Mouse (Mus musculus): ENCODE measurements around the gene Tex19.1. TPM values are rescaled to one million over a fixed set of nuclear protein-coding genes. Genes with fewer than 3 reads are reported as not detected.

Gene Tex19.1
- total and polyA plus RNA-seq, 3 experiments, result 0.10 to 0.19 TPM; not detected in 1

DNA sequence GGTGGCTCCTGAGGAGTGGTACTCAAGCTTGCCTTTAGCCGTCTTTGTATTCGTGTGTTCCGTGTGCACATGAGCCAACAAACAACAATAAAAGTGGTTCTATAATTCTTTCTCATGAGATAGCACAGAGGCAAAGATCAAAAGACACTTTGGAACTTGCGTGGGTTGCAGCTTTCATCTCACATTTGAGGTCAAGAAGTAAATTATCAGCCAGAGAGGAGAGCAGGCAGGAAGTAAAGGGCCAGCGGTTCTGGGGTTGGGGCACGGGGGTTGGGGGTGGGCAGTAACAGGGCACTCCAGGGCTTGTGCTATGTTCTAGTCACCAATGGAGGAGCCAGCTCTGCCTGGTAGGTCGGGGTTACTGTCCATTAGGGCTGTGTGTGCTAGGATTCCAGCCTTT lies 45.3 kb upstream of the Tex19.1 start:
- no peak for DNase-seq (ENCODE audit: low read depth, low spot score)
- Histone ChIP-seq H3K9me3 (replicated peaks; ENCODE audit: insufficient read depth, low read length) (no peaks in the 10 kb centered on the region), H3K4me3 (ENCODE audit: control insufficient read depth in 1 of 2, insufficient read depth in 1 of 2, low read depth in 2 of 2, low read length in 2 of 2) (no peak overlapping the region), H3K79me2 (ENCODE audit: control insufficient read depth, insufficient read depth, low read length, poor library complexity) (no peaks in the 10 kb centered on the region), H3K9ac (ENCODE audit: control insufficient read depth, low read depth, low read length, poor library complexity, severe bottlenecking) (0 out of 2 replicates have a peak overlapping the region, but pooled peaks have one; percentile 1), H3K27ac (ENCODE audit: control insufficient read depth, low read depth, low read length) (no peak overlapping the region), H3K4me1 (ENCODE audit: control insufficient read depth in 1 of 2, insufficient read depth in 2 of 2, low read length in 2 of 2) (peaks cover 7 to 25% of the 10 kb centered on the region in 2 experiments), H3K27me3 (ENCODE audit: control insufficient read depth in 1 of 2, insufficient read depth in 2 of 2, low read length in 2 of 2) (peaks cover 0 to 3% of the 10 kb centered on the region in 2 experiments; a peak in 2 of 4 replicates), H3K36me3 (ENCODE audit: control insufficient read depth in 1 of 2, insufficient read depth in 2 of 2, low read length in 2 of 2) (peaks cover 0 to 17% of the 10 kb centered on the region in 2 experiments; a peak in 2 of 4 replicates)
- TF ChIP-seq ETS1 (IDR thresholded peaks at IDR 0.05; ENCODE audit: low read depth, low read length), result no peak
- TF ChIP-seq CTCF (IDR thresholded peaks at IDR 0.05 in 2 of 3, conservative IDR thresholded peaks at IDR 0.05 in 1 of 3; ENCODE audit: control insufficient read depth in 1 of 3, insufficient read depth in 1 of 3, low read depth in 2 of 3, low read length in 3 of 3, poor library complexity in 1 of 3, severe bottlenecking in 1 of 3), result no peak
- TF ChIP-seq BHLHE40 (IDR thresholded peaks at IDR 0.05; ENCODE audit: borderline replicate concordance, low read depth, low read length), result no peak
- no peak for TF ChIP-seq ZNF384 (IDR thresholded peaks at IDR 0.05; ENCODE audit: low read depth, low read length)
- TF ChIP-seq SMC3 (IDR thresholded peaks at IDR 0.05; ENCODE audit: low read depth, low read length), result no peak
- no peak for TF ChIP-seq KAT2A (conservative IDR thresholded peaks at IDR 0.05; ENCODE audit: low read depth, low read length)
- TF ChIP-seq POLR2AphosphoS5 (IDR thresholded peaks at IDR 0.05; ENCODE audit: borderline replicate concordance, low read depth, low read length), result no peak

DNA sequence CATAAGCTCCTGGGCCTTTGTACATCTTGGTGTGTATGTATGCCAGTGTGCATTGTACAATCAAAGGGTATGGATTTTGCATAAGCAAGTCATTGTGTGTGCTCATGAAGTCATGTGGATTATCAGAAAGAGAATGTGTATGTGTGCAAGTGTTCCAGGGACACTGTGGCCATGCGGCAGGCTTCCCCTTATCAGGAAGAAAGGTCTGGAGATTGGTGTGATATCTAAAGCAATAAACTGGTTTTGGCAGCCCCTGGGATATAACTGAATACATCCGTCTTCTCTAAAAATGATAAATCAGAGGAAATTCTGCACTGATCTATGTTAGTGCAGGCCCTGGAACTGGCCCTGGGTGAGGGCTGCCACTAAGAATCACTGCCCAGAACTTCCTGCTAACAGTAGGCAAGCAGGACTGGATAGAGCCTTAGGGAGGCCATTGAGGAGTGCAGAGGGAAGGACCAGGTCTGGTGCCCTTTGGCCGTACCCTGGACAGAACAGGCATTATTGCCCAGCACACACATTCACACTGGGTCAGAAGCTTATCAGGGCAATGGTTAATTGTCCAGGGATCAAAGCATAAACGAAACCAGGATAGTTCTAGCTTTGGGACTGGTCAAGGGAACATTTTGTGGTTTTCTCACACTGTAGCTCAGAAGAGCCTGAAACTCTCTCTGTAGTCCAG lies 44.7 kb upstream of the Tex19.1 start:
- peak; percentile 56 for DNase-seq (ENCODE audit: low read depth, low spot score)
- Histone ChIP-seq H3K36me3 (ENCODE audit: control insufficient read depth in 1 of 2, insufficient read depth in 2 of 2, low read length in 2 of 2) (peaks cover 0 to 17% of the 10 kb centered on the region in 2 experiments; a peak in 2 of 4 replicates), H3K4me1 (ENCODE audit: control insufficient read depth in 1 of 2, insufficient read depth in 2 of 2, low read length in 2 of 2) (peaks cover 7 to 25% of the 10 kb centered on the region in 2 experiments), H3K27ac (ENCODE audit: control insufficient read depth, low read depth, low read length) (no peak overlapping the region), H3K9me3 (replicated peaks; ENCODE audit: insufficient read depth, low read length) (no peaks in the 10 kb centered on the region), H3K27me3 (ENCODE audit: control insufficient read depth in 1 of 2, insufficient read depth in 2 of 2, low read length in 2 of 2) (peaks cover 0 to 3% of the 10 kb centered on the region in 2 experiments; a peak in 2 of 4 replicates), H3K9ac (ENCODE audit: control insufficient read depth, low read depth, low read length, poor library complexity, severe bottlenecking) (no peak overlapping the region), H3K4me3 (ENCODE audit: control insufficient read depth in 1 of 2, insufficient read depth in 1 of 2, low read depth in 2 of 2, low read length in 2 of 2) (no peak overlapping the region), H3K79me2 (ENCODE audit: control insufficient read depth, insufficient read depth, low read length, poor library complexity) (no peaks in the 10 kb centered on the region)
- peak; percentile 86 for TF ChIP-seq GATA1 (IDR thresholded peaks at IDR 0.05; ENCODE audit: low read depth, low read length)
- TF ChIP-seq UBTF (IDR thresholded peaks at IDR 0.05; ENCODE audit: borderline replicate concordance, insufficient read depth, low read depth, low read length), result no peak
- no peak for TF ChIP-seq E2F4 (IDR thresholded peaks at IDR 0.05; ENCODE audit: borderline replicate concordance, low read depth, low read length)
- no peak for TF ChIP-seq GABPA (IDR thresholded peaks at IDR 0.05; ENCODE audit: low read depth, low read length)
- no peak for TF ChIP-seq ZC3H11A (IDR thresholded peaks at IDR 0.05; ENCODE audit: low read depth, low read length)
- no peak for TF ChIP-seq BHLHE40 (IDR thresholded peaks at IDR 0.05; ENCODE audit: borderline replicate concordance, low read depth, low read length)
- peak; percentile 41; the same call in 1 of the 2 replicates for TF ChIP-seq MAX (IDR thresholded peaks at IDR 0.05; ENCODE audit: low read length)
- no peak for TF ChIP-seq CTCF (IDR thresholded peaks at IDR 0.05 in 2 of 3, conservative IDR thresholded peaks at IDR 0.05 in 1 of 3; ENCODE audit: control insufficient read depth in 1 of 3, insufficient read depth in 1 of 3, low read depth in 2 of 3, low read length in 3 of 3, poor library complexity in 1 of 3, severe bottlenecking in 1 of 3)
- no peak for TF ChIP-seq RAD21 (IDR thresholded peaks at IDR 0.05; ENCODE audit: low read depth, low read length)
- no peak for TF ChIP-seq ELF1 (IDR thresholded peaks at IDR 0.05; ENCODE audit: low read depth, low read length)
- 0 out of 2 replicates have a peak, but pooled peaks have one; percentile 10 for TF ChIP-seq MAZ (IDR thresholded peaks at IDR 0.05; ENCODE audit: low read depth, low read length)
- TF ChIP-seq ZKSCAN1 (IDR thresholded peaks at IDR 0.05; ENCODE audit: low read depth, low read length), result no peak
- TF ChIP-seq KAT2A (conservative IDR thresholded peaks at IDR 0.05; ENCODE audit: low read depth, low read length), result no peak
- peak; percentile 81 for TF ChIP-seq TCF12 (IDR thresholded peaks at IDR 0.05; ENCODE audit: low read depth, low read length)
- peak; percentile 65 for TF ChIP-seq MYB (IDR thresholded peaks at IDR 0.05; ENCODE audit: low read depth, low read length)
- peak; percentile 98 for TF ChIP-seq RCOR1 (IDR thresholded peaks at IDR 0.05; ENCODE audit: low read depth, low read length)
- TF ChIP-seq ETS1 (IDR thresholded peaks at IDR 0.05; ENCODE audit: low read depth, low read length), result 0 out of 2 replicates have a peak, but pooled peaks have one; percentile 44
- no peak for TF ChIP-seq HCFC1 (IDR thresholded peaks at IDR 0.05; ENCODE audit: low read depth, low read length)
- peak; percentile 27; the same call in 1 of the 2 replicates for TF ChIP-seq MAFK (IDR thresholded peaks at IDR 0.05; ENCODE audit: borderline replicate concordance, low read depth, low read length)
- no peak for TF ChIP-seq JUND (IDR thresholded peaks at IDR 0.05; ENCODE audit: low read depth, low read length)
- peak; percentile 30; the same call in 1 of the 2 replicates for TF ChIP-seq TAL1 (IDR thresholded peaks at IDR 0.05; ENCODE audit: low read length)
- 0 out of 2 replicates have a peak, but pooled peaks have one; percentile 47 for TF ChIP-seq MYC (IDR thresholded peaks at IDR 0.05; ENCODE audit: low read depth, low read length)
- TF ChIP-seq EP300 (IDR thresholded peaks at IDR 0.05; ENCODE audit: low read depth in 1 of 2, low read length in 2 of 2), result peak; percentile 76 to 82; a peak in 3 of 4 replicates
- no peak for TF ChIP-seq NELFE (IDR thresholded peaks at IDR 0.05; ENCODE audit: low read depth, low read length)
- no peak for TF ChIP-seq CHD2 (IDR thresholded peaks at IDR 0.05; ENCODE audit: low read length)
- no peak for TF ChIP-seq USF1 (IDR thresholded peaks at IDR 0.05; ENCODE audit: low read depth, low read length)
